Mouse (Mus musculus): Measurements from ENCODE around the gene Nqo2.

- TF ChIP-seq POLR2A (IDR thresholded peaks at IDR 0.05; ENCODE audit: borderline replicate concordance, insufficient read depth, low read length) (no peak), CTCF (IDR thresholded peaks at IDR 0.05; ENCODE audit: borderline replicate concordance, insufficient read depth, low read depth, low read length) (no peak)
Measured at GRCm38 (mm10) chr13:33934743-33935142, 29.7 kb upstream of the Nqo2 start.

Data from cerebellum, adult 2 months (tissue).